ENCODE assay signal across 11 mouse cellular contexts in the genomic region with DNA sequence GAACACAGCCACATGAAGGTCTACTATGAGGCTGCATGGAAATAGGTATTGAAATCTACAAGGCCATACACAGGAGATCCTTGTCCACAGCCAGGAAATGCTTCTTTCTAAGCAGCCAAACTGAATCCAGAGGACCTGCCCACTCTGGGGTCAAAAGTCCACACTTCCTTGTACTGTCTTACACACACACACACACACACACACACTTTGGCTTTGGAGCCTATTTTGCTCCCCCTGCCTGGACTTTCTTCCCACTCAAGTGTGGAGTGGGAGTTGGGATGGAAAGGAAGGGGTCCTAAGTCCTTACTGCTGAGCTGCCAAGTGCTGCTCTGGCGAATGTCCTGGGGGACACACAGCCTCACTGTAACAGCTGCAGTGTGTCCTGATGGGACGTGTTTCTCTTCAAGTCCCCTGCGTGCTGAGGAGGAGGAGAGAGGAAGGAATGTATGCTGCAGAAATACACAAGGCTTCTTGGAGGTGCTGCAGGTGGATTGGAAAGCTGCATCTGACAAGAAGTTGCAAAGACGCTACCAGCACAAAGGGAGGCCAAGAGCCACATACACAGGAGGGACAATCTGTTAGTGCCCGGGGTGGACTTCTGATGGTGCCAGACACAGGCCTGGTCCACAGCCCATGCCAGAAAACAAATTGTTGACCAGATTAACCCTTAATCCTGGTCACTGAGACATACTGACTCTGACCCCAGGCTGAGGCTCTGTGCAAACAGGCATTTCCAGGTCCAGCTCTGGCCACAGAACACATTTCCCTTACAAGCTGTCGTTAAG. TPM values are rescaled to one million over a fixed set of nuclear protein-coding genes. Genes with fewer than 3 reads are reported as not detected.
DNase-seq lines count a peak whose midpoint lies in the region; ATAC-seq and TF ChIP-seq lines count a peak whose summit lies in the region.
"Had no signal": no experiment of that assay in that cellular context is flagged by ENCODE, and none has a peak within 500 bp of the region (broad histone marks: within the 10 kb centered on the region; RNA-seq: fewer than 3 reads in every experiment).

No protein-coding gene starts in this region.

- TF ChIP-seq CTCF in lung, embryonic 14.5 days (IDR thresholded peaks at IDR 0.05; ENCODE audit: low read depth), result no peak

- WGBS in forebrain, embryonic 11.5 days, result 70% methylated on average over 6 of the region's 6 CpGs
- 71% methylated on average over 6 of the region's 6 CpGs for WGBS in forebrain, embryonic 16.5 days
- 40% methylated on average over 6 of the region's 6 CpGs for WGBS in lung, embryonic 14.5 days
- WGBS in hindbrain, embryonic 15.5 days, result 47% methylated on average over 6 of the region's 6 CpGs

- H3K4me3 ChIP-seq in forebrain, embryonic 11.5 days (ENCODE audit: low read depth, low read length), result no peak overlapping the region
- H3K4me3 ChIP-seq in forebrain, embryonic 16.5 days (replicated peaks; ENCODE audit: low read length), result no peak overlapping the region
- H3K4me3 ChIP-seq in lung, embryonic 14.5 days (ENCODE audit: low read depth, low read length), result no peak overlapping the region
- peak overlapping the region; percentile 49 for H3K4me3 ChIP-seq in hindbrain, embryonic 15.5 days
- H3K4me3 ChIP-seq: megakaryocyte, embryonic 14.5 days had no signal

- peak; percentile 37 for DNase-seq in forebrain, embryonic 11.5 days (ENCODE audit: low spot score)
- peak; percentile 12 for DNase-seq in lung, embryonic 14.5 days
- no peak for DNase-seq in lung, adult 18-20 months
- DNase-seq in kidney, postnatal 36 days, result peak; percentile 81 to 87
- no peak for DNase-seq in gastrocnemius, postnatal 25 days
- DNase-seq in cerebellum, postnatal 25 days, result no peak

- H3K36me3 ChIP-seq in forebrain, embryonic 11.5 days (ENCODE audit: control insufficient read depth, insufficient read depth, low read length), result no peaks in the 10 kb centered on the region
- H3K36me3 ChIP-seq in forebrain, embryonic 16.5 days (ENCODE audit: control insufficient read depth, insufficient read depth), result no peaks in the 10 kb centered on the region
- H3K36me3 ChIP-seq in lung, embryonic 14.5 days (ENCODE audit: insufficient read depth), result no peaks in the 10 kb centered on the region
- H3K36me3 ChIP-seq in hindbrain, embryonic 15.5 days, result no peaks in the 10 kb centered on the region
- H3K36me3 ChIP-seq: G1E had no signal

- no peak overlapping the region for H3K9ac ChIP-seq in forebrain, embryonic 11.5 days (ENCODE audit: low read length)
- H3K9ac ChIP-seq in forebrain, embryonic 16.5 days (replicated peaks; ENCODE audit: low read depth, low read length), result no peak overlapping the region
- no peak overlapping the region for H3K9ac ChIP-seq in lung, embryonic 14.5 days
- 0 out of 2 replicates have a peak overlapping the region, but pooled peaks have one; percentile 21 for H3K9ac ChIP-seq in hindbrain, embryonic 15.5 days
- H3K9ac ChIP-seq: liver, embryonic 14.5 days had no signal

- H3K9me3 ChIP-seq in forebrain, embryonic 11.5 days (ENCODE audit: control insufficient read depth, low read length), result no peaks in the 10 kb centered on the region
- H3K9me3 ChIP-seq in forebrain, embryonic 16.5 days (ENCODE audit: control insufficient read depth, low read length), result no peaks in the 10 kb centered on the region
- no peaks in the 10 kb centered on the region for H3K9me3 ChIP-seq in lung, embryonic 14.5 days (ENCODE audit: low read depth, low read length)
- H3K9me3 ChIP-seq in hindbrain, embryonic 15.5 days, result no peaks in the 10 kb centered on the region
- H3K9me3 ChIP-seq: megakaryocyte, embryonic 14.5 days had no signal

- H3K4me2 ChIP-seq in forebrain, embryonic 11.5 days (ENCODE audit: low read depth, low read length, severe bottlenecking), result no peak overlapping the region
- H3K4me2 ChIP-seq in forebrain, embryonic 16.5 days (ENCODE audit: low read length), result no peak overlapping the region
- no peak overlapping the region for H3K4me2 ChIP-seq in lung, embryonic 14.5 days
- peak overlapping the region; percentile 97 for H3K4me2 ChIP-seq in hindbrain, embryonic 15.5 days

- peaks cover 42% of the 10 kb centered on the region for H3K27me3 ChIP-seq in forebrain, embryonic 11.5 days (ENCODE audit: control insufficient read depth, insufficient read depth, low read length)
- peaks cover 24% of the 10 kb centered on the region for H3K27me3 ChIP-seq in forebrain, embryonic 16.5 days (replicated peaks; ENCODE audit: control insufficient read depth, insufficient read depth, low read length)
- peaks cover 40% of the 10 kb centered on the region for H3K27me3 ChIP-seq in lung, embryonic 14.5 days (ENCODE audit: insufficient read depth, low read length)
- peaks cover 27% of the 10 kb centered on the region for H3K27me3 ChIP-seq in hindbrain, embryonic 15.5 days

- ATAC-seq in forebrain, embryonic 11.5 days (replicated peaks; ENCODE audit: low FRiP score), result no peak
- ATAC-seq in forebrain, embryonic 16.5 days, result no peak
- no peak for ATAC-seq in lung, embryonic 14.5 days (ENCODE audit: insufficient read depth)
- ATAC-seq in hindbrain, embryonic 15.5 days (ENCODE audit: low FRiP score, low read depth), result no peak

- no peak overlapping the region for H3K27ac ChIP-seq in forebrain, embryonic 11.5 days (ENCODE audit: low read depth, low read length)
- H3K27ac ChIP-seq in forebrain, embryonic 16.5 days (ENCODE audit: low read length), result no peak overlapping the region
- no peak overlapping the region for H3K27ac ChIP-seq in lung, embryonic 14.5 days (ENCODE audit: low read depth)
- peak overlapping the region; percentile 40 for H3K27ac ChIP-seq in hindbrain, embryonic 15.5 days (replicated peaks)
- H3K27ac ChIP-seq: liver, embryonic 14.5 days had no signal

- H3K4me1 ChIP-seq in forebrain, embryonic 11.5 days (replicated peaks; ENCODE audit: control insufficient read depth, insufficient read depth, low read length), result peaks cover 14% of the 10 kb centered on the region; the same call in 1 of the 2 replicates
- peaks cover 35% of the 10 kb centered on the region for H3K4me1 ChIP-seq in forebrain, embryonic 16.5 days (replicated peaks; ENCODE audit: control insufficient read depth, insufficient read depth, low read length)
- no peaks in the 10 kb centered on the region; the same call in 1 of the 2 replicates for H3K4me1 ChIP-seq in lung, embryonic 14.5 days (ENCODE audit: insufficient read depth)
- peaks cover 48% of the 10 kb centered on the region for H3K4me1 ChIP-seq in hindbrain, embryonic 15.5 days (replicated peaks)

RNA-seq across cellular contexts. Expression of gene Cyp26b1, which starts 2.6 kb away (rescaled TPM):
- 0.84 and 1.2 TPM in 2 replicates for polyA plus RNA-seq in forebrain, embryonic 11.5 days (2014; fragmentation: Nextera tagmentation; extraction: Ambion mirVana)
- polyA plus RNA-seq in forebrain, embryonic 16.5 days (2015; fragmentation: Nextera tagmentation; extraction: Ambion mirVana), result 3.6 and 6.2 TPM in 2 replicates
- 1.6 and 2.2 TPM in 2 replicates for polyA plus RNA-seq in lung, embryonic 14.5 days (2014; fragmentation: Nextera tagmentation; extraction: Ambion mirVana)
- polyA plus RNA-seq in hindbrain, embryonic 15.5 days (2015; fragmentation: Nextera tagmentation; extraction: Ambion mirVana), result 43.8 and 52.7 TPM in 2 replicates
- 10 to 100 TPM in 1 of 2 experiments, 1 to 10 TPM in 1; 1.3 to 12.3 TPM for total RNA-seq in gastrocnemius, postnatal 25 days (2021)

Comparison
In these comparisons a context has a peak if more than half of its experiments do, and no peak if none do; other contexts are left out.
1. DNase-seq: peak in forebrain, embryonic 11.5 days (single experiment), lung, embryonic 14.5 days (single experiment) and kidney, postnatal 36 days (2 of 2); none in lung, adult 18-20 months (0 of 2), gastrocnemius, postnatal 25 days (single experiment) and cerebellum, postnatal 25 days (0 of 2).